Mouse (Mus musculus) splenic B cell, adult 2 months (primary cell): ENCODE measurements around the gene Ttc34.
A peak's percentile ranks its signal among the peaks of the same experiment; 100 is the strongest.

Source experiments
- DNase-seq: peaks from one replicate; pipeline ENCODE4 v3.0.0-alpha.2; 2011; ENCODE audit warnings: low read depth, low spot score
- H3K27me3 ChIP-seq: 2 replicates; pipeline ENCODE4 v1.6.1; 2012; ENCODE audit warnings: mild to moderate bottlenecking, low read length, moderate library complexity, mixed read lengths; ENCODE audit not compliant: control insufficient read depth, poor library complexity, insufficient read depth, severe bottlenecking
- H3K36me3 ChIP-seq: 2 replicates; pipeline ENCODE4 v1.6.1; 2012; ENCODE audit warnings: mild to moderate bottlenecking, low read length, moderate library complexity, mixed read lengths; ENCODE audit not compliant: control insufficient read depth, poor library complexity, insufficient read depth, severe bottlenecking

Ttc34 gene

GRCm38 (mm10) chr4:154867257-154867656, 30.0 kb downstream of the Ttc34 start:
- Histone ChIP-seq H3K36me3 (no peaks in the 10 kb centered on the region), H3K27me3 (no peaks in the 10 kb centered on the region)
- no peak for DNase-seq

- H3K36me3 ChIP-seq, result no peaks in the 10 kb centered on the region
- H3K27me3 ChIP-seq, result no peaks in the 10 kb centered on the region
- no peak for DNase-seq
These were observed 32.2 kb downstream of the Ttc34 start, which contains the start of gene Mmel1 for GRCm38 (mm10) chr4:154869440-154869839. Gene Mmel1 (plus strand): TSS chr4:154869585.

GRCm38 (mm10) chr4:154870721-154871120, 33.5 kb downstream of the Ttc34 start:
- H3K27me3 ChIP-seq, result no peaks in the 10 kb centered on the region
- DNase-seq, result no peak
- no peaks in the 10 kb centered on the region for H3K36me3 ChIP-seq

GRCm38 (mm10) chr4:154871757-154872251, 34.5 kb downstream of the Ttc34 start:
- no peaks in the 10 kb centered on the region for H3K36me3 ChIP-seq
- no peaks in the 10 kb centered on the region for H3K27me3 ChIP-seq
- DNase-seq, result no peak

GRCm38 (mm10) chr4:154873186-154873585, 35.9 kb downstream of the Ttc34 start:
- no peak for DNase-seq
- Histone ChIP-seq H3K27me3 (no peaks in the 10 kb centered on the region), H3K36me3 (no peaks in the 10 kb centered on the region)

GRCm38 (mm10) chr4:154877864-154878548, 40.7 kb downstream of the Ttc34 start:
- no peaks in the 10 kb centered on the region for H3K36me3 ChIP-seq
- H3K27me3 ChIP-seq, result no peaks in the 10 kb centered on the region
- peak; percentile 96 for DNase-seq

GRCm38 (mm10) chr4:154880730-154881129, 43.5 kb downstream of the Ttc34 start:
- H3K36me3 ChIP-seq, result no peaks in the 10 kb centered on the region
- no peaks in the 10 kb centered on the region for H3K27me3 ChIP-seq
- DNase-seq, result no peak

GRCm38 (mm10) chr4:154882014-154882659, 44.9 kb downstream of the Ttc34 start:
- H3K36me3 ChIP-seq, result no peaks in the 10 kb centered on the region
- no peaks in the 10 kb centered on the region for H3K27me3 ChIP-seq
- DNase-seq, result peak; percentile 18

GRCm38 (mm10) chr4:154885416-154885815, 48.2 kb downstream of the Ttc34 start:
- no peaks in the 10 kb centered on the region for H3K27me3 ChIP-seq
- DNase-seq, result no peak
- H3K36me3 ChIP-seq, result no peaks in the 10 kb centered on the region

GRCm38 (mm10) chr4:154886876-154887592, 49.8 kb downstream of the Ttc34 start:
- H3K36me3 ChIP-seq, result no peaks in the 10 kb centered on the region
- no peak for DNase-seq

GRCm38 (mm10) chr4:154887593-154888250, 50.5 kb downstream of the Ttc34 start:
- DNase-seq, result no peak
- no peaks in the 10 kb centered on the region for H3K36me3 ChIP-seq
- no peaks in the 10 kb centered on the region for H3K27me3 ChIP-seq

More at GRCm38 (mm10) chr4:154886876-154887592, 49.8 kb downstream of the Ttc34 start:
- no peaks in the 10 kb centered on the region for H3K27me3 ChIP-seq

GRCm38 (mm10) chr4:154890887-154891286, 53.6 kb downstream of the Ttc34 start:
- no peaks in the 10 kb centered on the region for H3K27me3 ChIP-seq
- no peaks in the 10 kb centered on the region for H3K36me3 ChIP-seq
- no peak for DNase-seq

GRCm38 (mm10) chr4:154895549-154895948, 58.3 kb downstream of the Ttc34 start:
- DNase-seq, result no peak
- no peaks in the 10 kb centered on the region for H3K27me3 ChIP-seq

GRCm38 (mm10) chr4:154897676-154898465, 60.6 kb downstream of the Ttc34 start:
- DNase-seq, result no peak
- no peaks in the 10 kb centered on the region for H3K27me3 ChIP-seq
- H3K36me3 ChIP-seq, result no peaks in the 10 kb centered on the region

More at GRCm38 (mm10) chr4:154895549-154895948, 58.3 kb downstream of the Ttc34 start:
- H3K36me3 ChIP-seq, result no peaks in the 10 kb centered on the region
